Mouse (Mus musculus): Measurements from ENCODE around the gene Khsrp.

DNA sequence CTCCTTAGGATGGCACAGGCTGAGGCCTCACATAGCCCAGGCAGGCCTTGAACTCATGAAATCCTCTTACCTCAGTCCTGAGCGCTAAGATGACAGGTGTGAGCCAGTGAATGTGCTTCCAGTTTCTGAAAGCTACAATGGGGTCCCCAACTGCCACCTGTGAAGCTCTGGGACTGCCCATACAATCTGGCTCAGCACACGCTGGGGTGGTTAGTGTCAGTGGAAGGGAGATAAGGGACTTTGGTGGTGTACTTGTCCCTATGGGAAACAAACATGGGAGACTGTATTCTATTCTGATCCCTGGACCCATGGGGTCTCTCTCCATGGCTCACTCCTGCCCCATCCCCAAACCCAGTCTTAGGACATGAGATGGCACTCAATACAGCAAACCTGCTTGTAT, 11.6 kb downstream of the Khsrp start:
- peak; percentile 69 for TF ChIP-seq TAL1 (IDR thresholded peaks at IDR 0.05; ENCODE audit: low read length)
- peak; percentile 57; the same call in 1 of the 2 replicates for TF ChIP-seq GATA1 (IDR thresholded peaks at IDR 0.05; ENCODE audit: low read length)

Data from erythroblast, embryonic 14.5 days (primary cell).